Mouse (Mus musculus) erythroid progenitor cell, adult 5-6 weeks (primary cell): Measurements from ENCODE around the gene Nbdy. TPM values are rescaled to one million over a fixed set of nuclear protein-coding genes. Genes with fewer than 3 reads are reported as not detected.

Source experiments
- ATAC-seq: replicated peaks from 2 replicates; pipeline ENCODE4 v1.8.0; 2016; ENCODE audit warnings: moderate number of reproducible peaks, mild to moderate bottlenecking, moderate TSS enrichment, inconsistent platforms; ENCODE audit not compliant: poor library complexity, low FRiP score, severe bottlenecking
- total RNA-seq, 2 experiments: library from RNA; stranded (forward) in 1 of 2; stranded (reverse) in 1 of 2; fragments of 150-400 nt in 1 of 2; fragments of 186-747, 209-891 nt in 1 of 2; gene quantifications; 2 replicates each; pipeline versions ENCODE4 v1.2.3 to v1.2.4; 2015 to 2017; ENCODE audit warnings: low replicate concordance in 2 of 2

Nbdy gene
- 3.2 and 8.8 TPM in 2 replicates for total RNA-seq (2015; ENCODE audit: low replicate concordance)
- total RNA-seq (2017; ENCODE audit: low replicate concordance): 1.4 and 3.7 TPM in 2 replicates

DNA sequence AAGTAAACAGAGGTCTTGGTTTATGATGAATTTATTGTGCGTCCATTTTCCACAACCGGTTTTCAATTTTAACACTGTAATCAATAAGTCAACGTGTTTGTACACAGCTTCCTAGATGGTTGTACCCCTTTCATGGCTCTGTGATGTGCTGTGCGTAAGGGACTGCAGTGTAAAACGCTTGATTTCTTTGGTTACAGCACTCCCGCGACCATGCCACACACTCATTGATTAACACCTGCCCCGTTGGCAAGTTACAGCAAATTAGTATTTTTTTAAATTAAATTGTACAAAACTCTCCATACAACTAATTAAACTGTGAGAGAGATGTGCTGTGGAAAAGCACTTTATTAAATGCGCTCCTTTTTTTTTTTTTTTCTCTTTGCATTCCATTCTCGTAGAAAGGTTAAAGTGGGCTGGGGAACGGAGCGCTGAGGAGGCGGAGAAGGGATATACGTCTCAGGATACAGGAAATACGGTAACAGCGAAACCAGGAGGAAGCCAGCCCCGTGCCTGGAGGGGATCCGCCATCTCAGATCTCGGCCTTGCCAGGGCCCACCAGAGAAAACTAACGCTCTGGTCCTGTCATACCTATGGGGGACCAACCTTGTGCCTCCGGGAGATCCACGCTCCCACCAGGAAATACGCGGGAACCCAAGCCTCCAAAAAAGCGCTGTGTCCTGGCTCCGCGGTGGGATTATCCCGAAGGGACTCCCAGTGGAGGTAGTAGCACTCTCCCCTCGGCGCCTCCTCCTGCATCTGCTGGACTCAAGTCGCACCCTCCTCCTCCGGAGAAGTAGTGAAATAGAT lies at the start of gene Nbdy:
TSS of gene Nbdy (plus strand) at position 481 of the 807 bp plus-strand sequence.
- ATAC-seq: peak; percentile 57

DNA sequence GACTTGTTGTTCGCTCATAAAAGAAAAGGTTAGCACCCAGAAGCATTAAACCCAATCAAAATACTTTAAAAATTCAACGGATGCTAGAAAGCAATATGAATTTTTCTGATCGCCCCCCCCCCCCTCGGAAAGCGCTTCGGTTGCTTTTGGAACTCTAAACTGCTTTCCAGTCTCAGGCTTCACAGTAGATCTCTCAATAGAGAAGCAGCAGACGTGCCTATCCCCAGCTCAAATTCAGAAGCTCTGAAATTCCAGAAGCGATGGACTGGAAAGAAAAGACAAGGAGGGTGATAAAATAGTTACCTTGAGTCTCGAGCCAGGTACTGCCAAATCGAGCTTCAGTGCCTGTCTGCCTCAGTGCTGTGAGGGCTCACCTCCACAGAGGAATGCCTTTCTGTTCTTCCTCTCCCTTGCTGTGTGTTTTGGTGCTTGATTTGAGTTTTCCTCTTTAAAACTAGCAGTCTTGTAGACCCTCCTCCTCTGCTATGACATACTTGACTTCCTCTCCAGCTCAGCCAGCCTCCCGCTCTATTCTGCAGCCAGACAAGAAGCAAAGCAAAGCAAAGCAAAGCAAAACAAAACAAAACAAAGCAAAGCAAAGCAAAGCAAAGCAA lies 27.5 kb upstream of the Nbdy start, which contains the start of gene Kctd12b:
TSS of gene Kctd12b (minus strand) at position 610 of the 614 bp plus-strand sequence.
- ATAC-seq: no peak

DNA sequence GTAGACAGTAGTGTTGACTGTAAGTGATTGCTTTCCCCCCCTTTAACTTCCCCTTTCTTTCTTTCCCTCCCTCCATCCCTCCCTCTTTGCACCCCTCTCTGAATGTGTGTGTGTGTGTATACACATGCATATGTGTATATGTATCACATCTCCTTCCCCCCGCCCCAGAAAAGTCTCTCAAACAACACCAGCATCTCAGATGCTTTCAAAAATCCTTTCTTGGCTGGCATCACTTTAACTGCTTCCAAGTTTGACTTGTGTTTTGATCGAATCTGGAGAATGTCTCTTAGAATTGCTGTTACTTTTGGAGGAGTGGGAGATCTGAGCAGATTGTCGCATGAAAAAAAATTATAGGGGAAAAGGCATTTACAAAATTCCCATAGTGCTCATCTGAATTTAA lies 22.9 kb upstream of the Nbdy start:
- no peak for ATAC-seq

DNA sequence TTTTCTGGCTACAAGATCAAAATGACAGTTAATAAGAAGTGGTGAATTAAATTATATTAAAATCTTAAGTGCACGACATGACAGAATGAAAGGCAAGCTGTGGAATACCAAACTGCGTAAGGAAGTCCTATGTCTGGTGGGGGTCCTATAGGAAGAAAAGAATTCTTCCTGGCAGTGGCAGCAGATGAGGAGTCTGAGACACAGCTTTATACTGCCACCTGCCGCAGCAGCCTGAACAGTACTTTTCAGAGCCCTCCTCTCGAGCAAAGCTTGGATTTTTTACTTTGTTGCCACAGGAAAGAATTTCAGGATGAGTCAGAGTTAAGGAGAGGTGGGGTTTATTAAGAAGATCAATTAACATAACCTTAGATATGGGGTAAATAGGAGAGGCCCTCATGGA lies 15.7 kb upstream of the Nbdy start:
- no peak for ATAC-seq

DNA sequence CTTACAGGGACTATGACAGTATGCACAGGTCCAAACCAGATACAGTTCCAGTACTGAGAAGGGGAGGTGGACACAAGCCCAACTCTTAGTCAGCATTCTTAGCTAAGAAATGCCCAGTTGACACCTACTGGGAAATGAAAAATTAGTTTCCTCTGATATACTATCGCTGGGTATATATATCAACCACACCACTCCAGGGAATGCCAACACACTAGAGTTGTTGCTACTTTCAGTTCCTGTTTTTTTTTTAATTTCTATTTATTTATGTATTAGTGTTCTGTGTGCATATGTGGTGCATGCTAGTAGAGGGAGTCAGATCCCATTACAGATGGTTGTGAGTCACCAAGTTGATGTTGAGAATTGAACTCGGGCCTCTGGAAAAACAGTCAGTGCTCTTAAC lies 6.7 kb upstream of the Nbdy start:
- ATAC-seq: no peak

DNA sequence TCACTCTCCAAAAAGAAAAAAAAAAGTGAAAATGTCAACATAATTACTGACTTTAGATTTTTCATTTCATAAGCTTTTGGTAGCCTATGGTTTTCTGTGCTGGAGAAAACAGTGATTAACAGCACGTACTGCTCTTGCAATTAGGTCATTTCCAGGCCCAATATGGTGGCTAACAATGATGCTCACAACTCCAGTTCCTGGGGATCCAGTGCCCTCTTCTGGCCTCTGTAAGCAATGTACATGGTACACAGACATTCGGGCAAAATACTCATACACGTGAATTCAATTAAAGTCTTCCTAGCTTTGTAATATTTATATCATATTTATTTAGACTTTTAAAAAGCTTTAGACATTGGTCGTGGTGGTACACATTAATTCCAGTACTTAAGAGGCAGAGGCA lies 3.8 kb upstream of the Nbdy start:
- ATAC-seq: no peak

DNA sequence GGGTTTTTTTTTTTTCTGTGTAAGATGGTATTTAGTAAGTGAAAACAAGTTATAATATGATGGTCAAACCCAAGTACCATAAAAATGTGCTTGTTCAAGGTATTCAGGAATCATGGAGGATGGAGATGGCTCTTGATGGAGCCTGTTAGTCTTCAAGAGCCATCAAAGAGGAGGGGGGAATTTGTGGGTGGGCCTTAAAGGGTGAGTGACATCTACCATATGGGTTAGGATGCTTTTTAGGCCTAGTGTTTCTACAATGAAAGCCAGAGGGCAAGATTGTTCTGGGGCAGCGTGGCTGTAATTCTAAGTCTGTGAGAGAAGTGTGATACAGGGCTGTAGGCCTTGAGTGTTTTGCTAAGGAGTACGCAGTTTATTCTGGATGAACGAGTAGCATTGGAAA lies 1.0 kb downstream of the Nbdy start:
- ATAC-seq: no peak

DNA sequence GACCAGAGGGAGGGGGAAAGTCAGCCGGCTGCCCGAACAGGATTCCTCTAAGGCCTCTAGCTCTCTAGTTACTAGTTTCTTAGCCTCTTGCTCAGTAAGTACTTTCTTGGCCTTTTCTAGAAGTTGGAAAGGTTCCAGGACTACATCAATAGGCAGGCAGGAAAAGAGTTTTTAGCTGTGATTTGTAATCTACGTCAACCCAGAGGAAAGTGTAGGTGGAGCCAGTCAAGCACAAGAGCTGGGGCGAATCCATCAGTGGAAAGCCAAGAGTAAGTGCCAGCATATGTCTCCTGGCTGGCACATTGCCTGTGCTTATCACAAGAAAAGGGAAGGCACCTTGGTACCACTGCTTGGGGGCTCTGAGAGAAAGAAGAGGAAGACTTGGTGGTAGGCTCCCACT lies 12.3 kb downstream of the Nbdy start:
- ATAC-seq: no peak

DNA sequence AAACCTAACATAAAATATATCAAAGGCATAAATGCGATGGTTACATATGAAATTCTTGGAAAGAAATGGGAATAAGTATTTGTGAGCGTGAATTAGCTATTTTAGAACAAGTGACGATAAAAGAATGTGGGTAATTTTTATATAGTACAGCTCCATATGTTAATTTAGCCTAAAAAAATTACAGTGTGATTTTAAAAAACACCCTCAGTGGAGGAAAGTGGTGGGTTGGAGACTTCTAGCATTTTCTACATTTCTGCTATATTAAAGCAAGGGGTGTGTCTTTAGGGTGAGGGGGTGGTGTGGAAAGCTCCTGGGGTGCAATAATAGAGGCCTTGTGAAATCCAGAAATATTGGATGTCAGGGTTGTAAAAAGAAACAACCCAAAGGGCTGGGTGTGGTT lies 19.1 kb downstream of the Nbdy start:
- no peak for ATAC-seq

DNA sequence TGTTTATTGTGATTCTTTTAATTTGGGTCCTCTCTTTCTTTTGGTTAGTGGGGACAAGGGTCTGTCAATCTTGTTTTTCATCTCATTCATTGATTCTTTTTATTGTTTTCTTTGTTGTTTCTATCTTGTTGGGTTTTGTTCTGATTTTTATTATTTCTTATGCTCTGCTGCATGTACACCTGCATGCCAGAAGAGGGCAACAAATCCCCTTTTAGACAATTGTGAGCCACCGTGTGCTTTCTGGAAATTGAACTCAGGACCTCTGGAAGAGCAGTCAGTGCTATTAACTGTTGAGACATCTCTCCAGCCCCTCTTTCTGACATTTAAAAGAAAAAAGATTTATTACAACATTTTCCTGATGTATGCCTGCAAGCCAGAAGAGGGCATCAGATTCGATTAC lies 25.8 kb downstream of the Nbdy start:
- no peak for ATAC-seq

Other genes starting within 250 kb of the Nbdy start
- 12.6 and 13.0 TPM in 2 replicates for gene Ubqln2, start 225.4 kb upstream of the Nbdy start, total RNA-seq (2015; ENCODE audit: low replicate concordance)
- gene Ubqln2, start 225.4 kb upstream of the Nbdy start, total RNA-seq (2017; ENCODE audit: low replicate concordance): 0.98 and 1.0 TPM in 2 replicates
- not detected in 2 replicates for gene Cypt3, start 165.0 kb upstream of the Nbdy start, total RNA-seq (2015; ENCODE audit: low replicate concordance)
- gene Cypt3, start 165.0 kb upstream of the Nbdy start, total RNA-seq (2017; ENCODE audit: low replicate concordance): not detected in 2 replicates
- 0.42 and 3.2 TPM in 2 replicates for gene Kctd12b, start 27.2 kb upstream of the Nbdy start, total RNA-seq (2015; ENCODE audit: low replicate concordance)
- 0.77 and 2.1 TPM in 2 replicates for gene Kctd12b, start 27.2 kb upstream of the Nbdy start, total RNA-seq (2017; ENCODE audit: low replicate concordance)
- gene Spin2c, start 108.6 kb downstream of the Nbdy start, total RNA-seq (2015; ENCODE audit: low replicate concordance): not detected in 2 replicates
- not detected in 2 replicates for gene Spin2c, start 108.6 kb downstream of the Nbdy start, total RNA-seq (2017; ENCODE audit: low replicate concordance)